Mouse (Mus musculus) ES-Bruce4 (cell line): Measurements from ENCODE around the gene Dnmt3b. TPM values are rescaled to one million over a fixed set of nuclear protein-coding genes. Genes with fewer than 3 reads are reported as not detected.

ENCODE experiments used
- H3K27ac ChIP-seq: 2 replicates; pipeline ENCODE4 v1.5.1; 2012; ENCODE audit warnings: low read length, inconsistent platforms; ENCODE audit not compliant: insufficient read depth
- H3K27me3 ChIP-seq: 2 replicates; pipeline ENCODE4 v1.6.1; 2012; ENCODE audit warnings: mild to moderate bottlenecking, low read length, inconsistent platforms; ENCODE audit not compliant: control insufficient read depth, poor library complexity, insufficient read depth, severe bottlenecking
- H3K36me3 ChIP-seq: 2 replicates; pipeline ENCODE4 v1.6.1; 2012; ENCODE audit warnings: inconsistent platforms, mild to moderate bottlenecking, low read length, moderate library complexity; ENCODE audit not compliant: control insufficient read depth, poor library complexity, insufficient read depth, severe bottlenecking
- H3K4me1 ChIP-seq: one replicate; pipeline ENCODE4 v1.8.1; 2011; ENCODE audit warnings: low read length; ENCODE audit not compliant: control insufficient read depth, insufficient read depth
- H3K4me3 ChIP-seq: 2 replicates; pipeline ENCODE4 v1.5.1; 2011; ENCODE audit warnings: low read depth, mild to moderate bottlenecking, low read length
- H3K9ac ChIP-seq: 2 replicates; pipeline ENCODE4 v1.6.1; 2012; ENCODE audit warnings: low read depth, mild to moderate bottlenecking, inconsistent platforms; ENCODE audit not compliant: poor library complexity, severe bottlenecking
- H3K9me3 ChIP-seq: replicated peaks from 2 replicates; pipeline ENCODE4 v1.6.1; 2012; ENCODE audit warnings: mild to moderate bottlenecking, low read length, inconsistent platforms; ENCODE audit not compliant: control insufficient read depth, poor library complexity, insufficient read depth, severe bottlenecking
- CTCF ChIP-seq: IDR thresholded peaks from one replicate; pipeline ENCODE4 v1.8.1; 2011; ENCODE audit warnings: low read depth, low read length
- EP300 ChIP-seq: IDR thresholded peaks from 2 replicates; pipeline ENCODE4 v1.6.1; 2011; ENCODE audit warnings: low read depth, low read length; ENCODE audit not compliant: insufficient read depth
- POLR2A ChIP-seq: IDR thresholded peaks from one replicate; pipeline ENCODE4 v1.8.1; 2011; ENCODE audit warnings: low read length; ENCODE audit not compliant: insufficient read depth
- polyA plus RNA-seq: library from polyadenylated mRNA; stranded (reverse); fragments of >200 nt; gene quantifications from 2 replicates; pipeline ENCODE4 v1.2.4, GENCODE M21; 2011; ENCODE audit warnings: low read depth; ENCODE audit not compliant: missing spikeins, insufficient read depth, insufficient read length

The Dnmt3b gene
- polyA plus RNA-seq, 1 experiment: 112 TPM

DNA sequence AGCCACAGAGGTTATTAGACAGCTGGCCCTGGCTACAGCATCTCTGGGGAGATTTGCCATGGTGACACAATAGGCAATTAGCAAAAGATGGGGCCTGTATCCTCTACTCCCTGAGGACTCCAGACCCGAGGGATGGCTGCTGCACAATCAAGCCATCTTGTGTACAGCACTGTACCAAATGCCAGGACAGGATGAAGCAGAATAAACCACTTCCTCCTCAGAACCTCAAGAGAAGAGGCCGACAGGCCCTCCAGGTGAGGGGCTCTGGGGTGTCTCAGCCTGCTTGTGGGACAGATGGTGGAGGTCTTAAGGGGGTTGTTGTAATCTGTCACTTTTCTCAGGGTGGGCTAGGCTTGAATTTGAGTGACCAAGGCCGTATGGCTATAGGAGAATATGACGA lies 84.8 kb downstream of the Dnmt3b start:
- no peaks in the 10 kb centered on the region for H3K4me1 ChIP-seq
- H3K27me3 ChIP-seq: no peaks in the 10 kb centered on the region
- TF ChIP-seq CTCF (no peak), EP300 (no peak), POLR2A (no peak)

More for the DNA sequence above, 84.8 kb downstream of the Dnmt3b start:
- no peak overlapping the region for H3K9ac ChIP-seq
- H3K27ac ChIP-seq: no peak overlapping the region
- H3K36me3 ChIP-seq: no peaks in the 10 kb centered on the region
- H3K4me3 ChIP-seq: no peak overlapping the region
- H3K9me3 ChIP-seq: no peaks in the 10 kb centered on the region

Other genes with a start within 250 kb of the Dnmt3b start
- gene 4930404H24Rik, start 156.7 kb upstream of the Dnmt3b start, polyA plus RNA-seq: not detected in 2 replicates
- 11.0 and 11.5 TPM in 2 replicates for gene Nol4l, start 119.5 kb upstream of the Dnmt3b start, polyA plus RNA-seq
- gene Commd7, start 16.7 kb upstream of the Dnmt3b start, polyA plus RNA-seq: 16.5 and 18.0 TPM in 2 replicates
- 5.5 and 5.6 TPM in 2 replicates for gene Dnmt3c, start 47.2 kb downstream of the Dnmt3b start, polyA plus RNA-seq
- gene Mapre1, start 91.8 kb downstream of the Dnmt3b start, polyA plus RNA-seq: 184 and 190 TPM in 2 replicates
- 0.48 and 1.6 TPM in 2 replicates for gene Efcab8, start 130.5 kb downstream of the Dnmt3b start, polyA plus RNA-seq
- not detected in 2 replicates for gene Sun5, start 221.6 kb downstream of the Dnmt3b start, polyA plus RNA-seq
- not detected in 2 replicates for gene Bpifb2, start 225.6 kb downstream of the Dnmt3b start, polyA plus RNA-seq